Mouse (Mus musculus) limb, embryonic 15.5 days (tissue): ENCODE measurements at regions not wholly inside any gene's neighbourhood (a gene's known extent, or its start where the extent isn't known, plus 50 kb on each side); places are given as distances from the start of the nearest gene placed in this dataset.

Experiments used
- ATAC-seq: fragments of 200-750 bp; cut with Nextera tagmentation; 2 replicates; pipeline ENCODE4 v1.8.0; 2017; ENCODE audit warnings: low read depth, moderate TSS enrichment; ENCODE audit not compliant: insufficient number of reproducible peaks, low FRiP score, low TSS enrichment
- H3K27ac ChIP-seq: fragments of 300-500 bp; sonication (generic); 2 replicates; pipeline ENCODE4 v1.5.1; 2015; ENCODE audit warnings: moderate library complexity, mild to moderate bottlenecking, inconsistent platforms
- H3K27me3 ChIP-seq: fragments of 300-500 bp; sonication (generic); 2 replicates; pipeline ENCODE4 v1.6.1; 2015; ENCODE audit warnings: inconsistent platforms
- H3K36me3 ChIP-seq: fragments of 300-500 bp; sonication (generic); 2 replicates; pipeline ENCODE4 v1.6.1; 2015; ENCODE audit warnings: inconsistent platforms
- H3K4me1 ChIP-seq: fragments of 300-500 bp; sonication (generic); 2 replicates; pipeline ENCODE4 v1.6.1; 2015; ENCODE audit warnings: inconsistent platforms
- H3K4me2 ChIP-seq: fragments of 300-500 bp; sonication (generic); 2 replicates; pipeline ENCODE4 v1.6.1; 2015; ENCODE audit warnings: mild to moderate bottlenecking, inconsistent platforms
- H3K4me3 ChIP-seq: fragments of 300-500 bp; sonication (generic); 2 replicates; pipeline ENCODE4 v1.5.1; 2015; ENCODE audit warnings: mild to moderate bottlenecking, inconsistent platforms
- H3K9ac ChIP-seq: fragments of 300-500 bp; sonication (generic); 2 replicates; pipeline ENCODE4 v1.6.1; 2015; ENCODE audit warnings: inconsistent platforms
- H3K9me3 ChIP-seq: fragments of 300-500 bp; sonication (generic); 2 replicates; pipeline ENCODE4 v1.6.1; 2016; ENCODE audit warnings: inconsistent platforms
- WGBS: fragments of 180-500 bp; shearing (Covaris S2); methylation state at CpG from one replicate; pipeline ENCODE4 v1.1.7; 2015; 5-methylcytosine and 5-hydroxymethylcytosine counted together

DNA sequence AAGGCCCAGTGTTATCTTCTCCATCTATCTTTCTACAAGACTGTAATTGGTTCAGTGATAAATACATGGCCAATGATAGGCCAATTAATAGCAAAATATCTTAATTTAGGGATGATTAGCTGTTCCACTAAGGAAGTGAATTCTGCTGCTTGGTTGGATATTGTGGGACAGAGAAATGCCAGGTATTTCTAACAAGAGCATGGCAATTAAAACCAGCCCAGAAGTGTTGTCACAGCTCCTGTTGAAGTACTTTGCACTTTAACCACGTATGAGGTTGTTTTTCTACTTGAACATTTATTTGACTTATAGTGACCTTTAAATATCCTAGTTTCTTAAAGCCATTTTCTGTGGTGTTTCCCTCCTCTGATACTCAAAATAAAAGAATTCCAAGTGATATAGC, 65.7 kb upstream of the Acsl4 start:
- no peak overlapping the region for H3K9ac ChIP-seq
- no peak overlapping the region for H3K27ac ChIP-seq
- H3K4me2 ChIP-seq = no peak overlapping the region
- peaks cover 4% of the 10 kb centered on the region; the same call in 1 of the 2 replicates for H3K27me3 ChIP-seq
- no peak for ATAC-seq
- no peaks in the 10 kb centered on the region for H3K36me3 ChIP-seq
- H3K4me3 ChIP-seq = no peak overlapping the region
- H3K9me3 ChIP-seq = no peaks in the 10 kb centered on the region
- 42% methylated on average over 1 of the region's 1 CpGs for WGBS
- no peaks in the 10 kb centered on the region for H3K4me1 ChIP-seq

DNA sequence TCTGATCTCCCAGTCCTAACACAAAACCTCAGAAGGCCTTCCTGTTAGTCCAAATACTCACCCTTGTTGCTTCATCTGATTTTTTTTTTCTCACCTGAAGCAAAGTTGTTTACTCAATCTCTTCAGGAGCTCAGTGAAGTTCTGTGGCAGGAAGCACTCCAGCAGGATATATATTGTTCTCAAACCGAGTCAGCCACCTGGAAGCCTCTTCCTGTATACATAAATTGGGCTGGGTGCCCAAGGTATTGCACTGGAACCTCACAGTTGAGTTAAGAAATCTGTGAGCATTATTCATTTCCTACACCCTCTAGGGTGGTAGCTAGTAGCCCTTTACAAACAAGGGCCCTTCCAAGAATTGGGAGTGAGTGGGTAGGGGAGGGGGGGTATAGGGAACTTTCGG, 73.8 kb upstream of the Acsl4 start:
- no peak overlapping the region for H3K9ac ChIP-seq
- no peaks in the 10 kb centered on the region for H3K9me3 ChIP-seq
- no peaks in the 10 kb centered on the region for H3K36me3 ChIP-seq
- H3K4me2 ChIP-seq = no peak overlapping the region
- H3K4me1 ChIP-seq = no peaks in the 10 kb centered on the region
- H3K27me3 ChIP-seq = peaks cover 19% of the 10 kb centered on the region
- H3K4me3 ChIP-seq = no peak overlapping the region
- no peak for ATAC-seq
- H3K27ac ChIP-seq = no peak overlapping the region
- 38% methylated on average over 2 of the region's 2 CpGs for WGBS

DNA sequence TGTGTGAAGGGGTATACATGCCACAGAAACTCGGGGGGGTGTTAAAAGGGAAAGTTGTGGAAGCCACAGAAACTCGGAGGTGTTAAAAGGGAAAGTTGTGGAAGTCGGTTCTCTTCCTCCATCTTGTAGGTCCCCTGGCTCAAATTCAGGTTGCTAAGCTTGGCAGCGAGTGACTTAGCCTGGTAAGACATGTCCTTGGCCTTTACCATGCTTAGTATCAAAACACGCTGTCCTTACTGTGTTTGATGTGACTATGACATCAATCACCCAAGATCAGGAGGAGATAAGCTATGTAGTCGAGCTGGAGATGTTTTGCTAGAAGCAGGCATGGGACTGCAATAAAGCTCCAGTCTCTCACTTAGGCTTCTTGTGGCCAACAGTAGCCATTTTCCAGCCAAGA, 74.4 kb upstream of the Acsl4 start:
- no peaks in the 10 kb centered on the region for H3K36me3 ChIP-seq
- H3K27me3 ChIP-seq = peaks cover 22% of the 10 kb centered on the region
- H3K4me1 ChIP-seq = no peaks in the 10 kb centered on the region
- no peak overlapping the region for H3K9ac ChIP-seq
- no peak for ATAC-seq
- H3K9me3 ChIP-seq = no peaks in the 10 kb centered on the region
- H3K4me3 ChIP-seq = no peak overlapping the region
- no peak overlapping the region for H3K27ac ChIP-seq
- H3K4me2 ChIP-seq = no peak overlapping the region
- WGBS = 66% methylated on average over 6 of the region's 6 CpGs

DNA sequence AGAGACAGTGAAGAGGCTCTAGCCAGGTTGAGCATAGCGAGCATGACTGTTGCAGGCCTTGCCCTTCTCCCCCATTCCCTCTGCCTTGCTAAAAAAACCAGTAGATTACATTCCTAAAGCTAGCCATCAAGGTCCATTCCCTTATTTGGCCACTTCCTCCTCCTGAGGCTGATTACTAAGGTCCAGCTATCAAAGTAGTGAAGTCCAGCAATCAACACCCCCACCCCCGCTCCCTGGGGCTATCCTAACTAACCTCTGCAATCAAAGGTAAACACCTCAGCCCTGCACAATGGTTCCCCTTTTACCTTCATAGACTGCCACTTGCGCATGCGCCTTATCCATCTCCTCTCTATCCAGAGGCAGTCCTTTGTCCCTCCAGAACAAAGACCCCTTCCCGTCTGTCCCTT, 77.5 kb upstream of the Acsl4 start:
- H3K36me3 ChIP-seq = no peaks in the 10 kb centered on the region
- H3K27me3 ChIP-seq = peaks cover 15% of the 10 kb centered on the region
- 70% methylated on average over 5 of the region's 5 CpGs for WGBS

DNA sequence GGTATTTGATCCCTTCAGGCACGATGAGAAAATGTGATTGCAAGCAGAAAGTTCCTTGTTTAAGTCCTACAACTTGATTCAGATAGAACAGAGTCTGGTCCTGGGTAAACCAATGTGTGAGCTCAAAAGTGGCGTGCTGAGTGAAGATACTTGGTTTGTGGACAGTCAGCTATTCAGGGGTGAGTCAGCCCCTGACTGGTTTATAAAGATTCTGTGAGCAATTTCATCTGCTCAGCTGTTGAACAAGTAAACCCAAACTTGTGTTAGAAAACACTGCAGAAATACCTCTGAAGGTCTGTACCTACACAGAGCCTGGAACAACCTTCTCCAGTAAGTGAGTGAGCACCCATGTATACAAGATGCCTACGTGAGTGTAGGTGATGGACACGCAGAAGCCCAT, 78.1 kb upstream of the Acsl4 start:
- Histone ChIP-seq H3K4me2 (no peak overlapping the region), H3K27ac (no peak overlapping the region), H3K9ac (no peak overlapping the region), H3K4me1 (no peaks in the 10 kb centered on the region), H3K4me3 (no peak overlapping the region), H3K9me3 (no peaks in the 10 kb centered on the region), H3K27me3 (peaks cover 13% of the 10 kb centered on the region), H3K36me3 (no peaks in the 10 kb centered on the region)
- ATAC-seq = no peak
- 47% methylated on average over 4 of the region's 4 CpGs for WGBS

More for the DNA sequence above, 77.5 kb upstream of the Acsl4 start:
- H3K4me3 ChIP-seq = no peak overlapping the region
- no peak overlapping the region for H3K4me2 ChIP-seq
- no peaks in the 10 kb centered on the region for H3K4me1 ChIP-seq
- no peaks in the 10 kb centered on the region for H3K9me3 ChIP-seq
- H3K9ac ChIP-seq = no peak overlapping the region
- no peak overlapping the region for H3K27ac ChIP-seq
- no peak for ATAC-seq

DNA sequence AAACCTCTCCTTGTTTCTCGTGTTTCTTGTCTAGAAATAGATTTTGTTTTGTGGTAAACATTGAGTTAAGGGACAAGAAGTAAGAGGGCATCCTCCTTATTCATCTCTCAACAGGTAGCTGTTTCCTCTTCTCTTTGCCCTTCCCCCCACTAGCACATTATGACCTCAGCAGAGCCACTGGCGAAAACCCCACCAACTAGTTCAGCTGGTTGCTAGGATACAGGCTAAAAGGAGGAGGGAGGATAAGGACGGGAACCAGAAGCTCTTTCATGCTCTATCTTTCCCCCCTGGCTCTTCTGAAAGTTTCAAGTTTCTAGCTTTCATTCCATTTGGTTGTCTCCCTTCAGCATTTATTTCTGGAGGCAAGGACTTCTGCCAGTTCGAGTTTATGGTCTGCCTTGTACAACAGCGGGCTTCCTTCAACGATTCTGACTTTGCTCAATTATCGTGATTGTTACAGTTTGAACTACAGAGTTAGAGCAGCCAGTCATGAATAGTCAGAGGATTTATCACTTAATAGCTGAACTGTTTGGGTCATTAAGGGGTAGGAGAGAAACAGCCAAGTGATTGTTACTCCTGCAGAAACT, 78.8 kb upstream of the Acsl4 start:
- no peaks in the 10 kb centered on the region for H3K9me3 ChIP-seq
- 18% methylated on average over 7 of the region's 7 CpGs for WGBS
- H3K27me3 ChIP-seq = peaks cover 8% of the 10 kb centered on the region
- ATAC-seq = no peak
- no peak overlapping the region for H3K9ac ChIP-seq
- H3K4me2 ChIP-seq = no peak overlapping the region
- H3K27ac ChIP-seq = no peak overlapping the region
- no peaks in the 10 kb centered on the region for H3K4me1 ChIP-seq
- no peak overlapping the region for H3K4me3 ChIP-seq
- no peaks in the 10 kb centered on the region for H3K36me3 ChIP-seq

DNA sequence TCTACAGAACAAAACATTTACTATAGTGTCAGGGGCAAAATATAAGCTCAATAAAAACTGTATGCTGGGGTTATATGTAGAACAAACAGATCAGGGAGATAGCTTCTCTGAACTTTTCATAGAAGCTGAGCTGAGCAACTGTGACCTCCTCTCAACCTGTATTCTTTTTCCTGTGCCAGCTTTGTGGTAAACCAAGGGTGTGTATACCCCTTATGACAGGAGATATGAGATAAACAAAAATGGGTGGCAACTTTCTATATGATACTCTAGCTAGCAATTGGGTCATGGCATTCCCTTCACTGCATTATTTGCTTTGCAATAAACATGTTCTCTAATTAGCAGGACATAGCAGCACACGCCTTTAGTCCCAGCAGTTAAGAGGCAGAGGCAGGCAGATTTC, 79.7 kb upstream of the Acsl4 start:
- H3K27me3 ChIP-seq = peaks cover 8% of the 10 kb centered on the region
- 56% methylated on average over 1 of the region's 1 CpGs for WGBS
- ATAC-seq = no peak
- H3K9me3 ChIP-seq = no peaks in the 10 kb centered on the region
- H3K9ac ChIP-seq = no peak overlapping the region
- H3K4me2 ChIP-seq = no peak overlapping the region
- H3K4me3 ChIP-seq = no peak overlapping the region
- H3K4me1 ChIP-seq = no peaks in the 10 kb centered on the region
- H3K36me3 ChIP-seq = no peaks in the 10 kb centered on the region
- no peak overlapping the region for H3K27ac ChIP-seq

DNA sequence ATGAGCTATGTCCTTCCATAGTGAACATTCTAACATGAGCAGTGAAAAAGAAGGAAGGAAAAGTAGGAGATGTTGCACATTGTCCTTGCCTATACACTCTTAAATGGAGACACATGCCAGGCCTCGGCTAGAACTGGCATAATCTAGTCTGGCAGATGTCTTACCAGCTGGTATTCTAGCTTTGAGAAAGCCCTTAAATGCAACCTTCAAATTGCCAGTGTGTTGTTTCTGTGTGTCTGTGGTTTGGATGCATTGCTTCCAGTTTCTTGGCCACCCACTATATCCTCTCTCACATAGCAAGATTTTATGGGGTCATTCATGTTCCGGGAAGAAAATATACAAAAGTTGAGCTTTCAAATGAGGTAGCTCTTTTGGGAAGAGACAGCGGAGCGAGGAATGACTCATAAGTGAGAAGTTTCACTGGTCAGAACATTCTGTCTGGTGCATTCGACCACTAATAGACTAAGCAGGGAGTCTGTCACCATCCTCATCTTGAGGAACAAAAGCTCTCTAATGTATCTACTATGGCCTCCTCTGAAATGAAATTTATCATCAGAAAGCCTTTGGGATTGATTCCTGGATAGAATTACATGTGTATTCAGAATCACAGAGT, 91.0 kb upstream of the Acsl4 start:
- Histone ChIP-seq H3K27ac (no peak overlapping the region), H3K9ac (no peak overlapping the region), H3K36me3 (no peaks in the 10 kb centered on the region), H3K27me3 (peaks cover 4% of the 10 kb centered on the region; the same call in 1 of the 2 replicates), H3K4me3 (no peak overlapping the region), H3K4me1 (no peaks in the 10 kb centered on the region), H3K4me2 (no peak overlapping the region), H3K9me3 (no peaks in the 10 kb centered on the region)
- 69% methylated on average over 5 of the region's 5 CpGs for WGBS
- no peak for ATAC-seq

DNA sequence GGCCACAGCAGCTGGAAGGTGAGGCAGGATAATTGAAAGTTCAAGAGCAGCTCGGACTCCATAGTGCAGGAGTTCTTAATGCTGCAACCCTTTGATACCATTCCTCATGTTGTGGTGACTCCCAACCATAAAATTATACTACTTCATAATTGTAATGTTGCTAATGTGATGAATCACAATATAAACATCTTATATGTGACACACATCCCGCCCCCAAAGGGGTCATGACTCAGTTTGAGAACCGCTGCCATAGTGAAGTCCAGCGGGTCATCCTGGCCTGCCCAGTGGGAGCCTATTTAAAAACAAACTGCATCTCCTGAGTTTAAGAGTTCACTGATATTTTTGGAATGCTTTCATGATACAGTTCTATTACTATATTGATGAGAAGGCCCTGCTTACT, 97.7 kb upstream of the Acsl4 start:
- H3K27me3 ChIP-seq = no peaks in the 10 kb centered on the region
- ATAC-seq = no peak
- 85% methylated on average over 4 of the region's 4 CpGs for WGBS

DNA sequence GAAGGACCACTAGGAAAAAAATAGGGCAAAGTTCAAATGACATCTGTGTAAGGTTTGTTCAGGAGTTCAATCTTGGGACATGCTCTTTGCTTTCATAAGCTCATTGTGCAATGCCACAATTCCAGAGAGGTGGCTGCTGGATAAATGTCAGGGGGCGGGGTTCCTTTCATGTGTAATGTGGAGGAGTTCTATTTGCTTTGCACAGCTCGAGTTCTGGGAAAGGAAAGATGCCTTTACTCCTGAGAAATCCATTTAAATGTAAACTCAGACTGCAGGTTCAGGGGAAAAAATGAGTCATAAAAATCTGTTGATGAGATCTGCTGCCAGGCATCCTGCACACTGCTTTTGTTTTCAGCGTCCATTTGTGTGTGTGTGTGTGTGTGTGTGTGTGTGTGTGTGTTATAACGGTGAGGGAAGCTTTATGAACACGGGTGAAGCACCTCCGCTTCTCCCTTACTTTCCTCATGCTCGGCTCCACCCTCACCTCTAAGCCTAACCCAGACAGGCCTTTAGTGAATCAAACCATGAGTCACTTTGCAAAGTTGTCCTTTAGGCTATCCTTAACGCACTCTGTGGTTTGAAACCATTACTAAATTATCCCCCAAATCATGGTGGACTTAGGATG, 99.9 kb upstream of the Acsl4 start:
- Histone ChIP-seq H3K27ac (no peak overlapping the region), H3K9ac (no peak overlapping the region), H3K4me3 (no peak overlapping the region), H3K4me2 (no peak overlapping the region), H3K36me3 (no peaks in the 10 kb centered on the region), H3K27me3 (no peaks in the 10 kb centered on the region), H3K9me3 (no peaks in the 10 kb centered on the region), H3K4me1 (no peaks in the 10 kb centered on the region)
- 61% methylated on average over 8 of the region's 8 CpGs for whole genome bisulfite sequencing
- no peak for ATAC-seq

More for the DNA sequence above, 97.7 kb upstream of the Acsl4 start:
- no peak overlapping the region for H3K9ac ChIP-seq
- H3K36me3 ChIP-seq = no peaks in the 10 kb centered on the region
- H3K27ac ChIP-seq = no peak overlapping the region
- H3K9me3 ChIP-seq = no peaks in the 10 kb centered on the region
- no peak overlapping the region for H3K4me3 ChIP-seq
- no peak overlapping the region for H3K4me2 ChIP-seq
- no peaks in the 10 kb centered on the region for H3K4me1 ChIP-seq

DNA sequence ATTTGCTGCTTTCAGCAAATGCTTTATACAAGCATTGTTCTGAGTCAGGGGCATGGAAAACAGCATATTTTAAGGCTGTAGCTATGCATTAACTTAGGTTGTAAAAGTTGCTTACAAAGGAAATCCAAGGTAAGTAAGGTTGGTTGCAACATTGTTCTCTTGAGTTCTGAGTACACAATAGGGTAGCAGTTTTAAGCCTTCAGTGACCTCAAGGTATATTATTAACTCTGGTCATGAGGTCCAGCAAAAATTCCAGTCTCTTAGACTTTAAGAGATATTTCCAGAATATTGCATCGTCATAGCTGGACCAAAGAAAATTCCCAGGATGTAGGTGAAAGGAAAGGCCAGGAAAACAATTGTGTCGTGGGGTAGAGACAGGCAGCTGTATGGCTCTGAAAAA, 110.8 kb upstream of the Acsl4 start:
- no peak overlapping the region for H3K27ac ChIP-seq
- ATAC-seq = no peak
- H3K27me3 ChIP-seq = peaks cover 4% of the 10 kb centered on the region; the same call in 1 of the 2 replicates
- no peaks in the 10 kb centered on the region for H3K4me1 ChIP-seq
- no peak overlapping the region for H3K4me3 ChIP-seq
- whole genome bisulfite sequencing = 71% methylated on average over 2 of the region's 2 CpGs
- no peak overlapping the region for H3K9ac ChIP-seq
- H3K4me2 ChIP-seq = no peak overlapping the region
- no peaks in the 10 kb centered on the region for H3K9me3 ChIP-seq
- H3K36me3 ChIP-seq = no peaks in the 10 kb centered on the region

DNA sequence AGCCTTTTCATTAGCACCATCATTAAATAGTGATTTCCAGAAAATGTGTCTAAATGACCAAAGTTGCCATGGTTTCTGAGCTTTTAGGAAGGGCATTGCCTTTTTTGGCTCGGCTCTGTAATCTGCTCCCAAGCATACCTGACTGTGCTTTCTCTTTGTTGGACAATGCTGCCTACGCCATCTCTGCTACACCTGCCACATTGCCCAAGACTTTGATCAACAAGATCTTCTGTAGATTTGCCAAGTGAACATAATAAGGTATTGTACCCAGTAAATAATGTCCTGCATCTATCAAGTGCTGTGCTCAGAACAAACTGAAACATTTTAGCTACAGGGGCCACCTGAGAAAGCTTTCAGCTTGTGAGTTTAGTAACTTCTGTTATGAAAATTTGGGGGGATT, 114.6 kb upstream of the Acsl4 start:
- 73% methylated on average over 2 of the region's 2 CpGs for WGBS
- H3K4me3 ChIP-seq = no peak overlapping the region
- H3K27ac ChIP-seq = no peak overlapping the region
- H3K4me1 ChIP-seq = no peaks in the 10 kb centered on the region
- H3K9me3 ChIP-seq = no peaks in the 10 kb centered on the region
- no peak for ATAC-seq
- no peaks in the 10 kb centered on the region; the same call in 1 of the 2 replicates for H3K27me3 ChIP-seq
- no peaks in the 10 kb centered on the region for H3K36me3 ChIP-seq
- no peak overlapping the region for H3K4me2 ChIP-seq
- H3K9ac ChIP-seq = no peak overlapping the region
